Mouse (Mus musculus) heart, embryonic 16.5 days (tissue): ENCODE data around the gene 1700003E16Rik. TPM values are rescaled to one million over a fixed set of nuclear protein-coding genes. Genes with fewer than 3 reads are reported as not detected.
A peak's percentile ranks its signal among the peaks of the same experiment; 100 is the strongest.

ENCODE experiments used
- ATAC-seq: fragments of 200-750 bp; cut with Nextera tagmentation; replicated peaks from 2 replicates; pipeline ENCODE4 v1.8.0; 2017; ENCODE audit warnings: moderate number of reproducible peaks; ENCODE audit not compliant: insufficient read depth, low FRiP score; ENCODE audit errors: extremely low read depth
- H3K27ac ChIP-seq: fragments of 300-500 bp; sonication (generic); 2 replicates; pipeline ENCODE4 v1.5.1; 2014; ENCODE audit warnings: mild to moderate bottlenecking, low read length, control low read depth, moderate library complexity
- H3K27me3 ChIP-seq: fragments of 300-500 bp; sonication (generic); 2 replicates; pipeline ENCODE4 v1.6.1; 2014; ENCODE audit warnings: low read length, mixed read lengths; ENCODE audit not compliant: control insufficient read depth, insufficient read depth
- H3K36me3 ChIP-seq: fragments of 300-500 bp; sonication (generic); 2 replicates; pipeline ENCODE4 v1.6.1; 2014; ENCODE audit not compliant: control insufficient read depth, insufficient read depth
- H3K4me1 ChIP-seq: fragments of 300-500 bp; sonication (generic); 2 replicates; pipeline ENCODE4 v1.6.1; 2014; ENCODE audit warnings: low read length, mixed read lengths; ENCODE audit not compliant: control insufficient read depth, insufficient read depth
- H3K4me2 ChIP-seq: fragments of 300-500 bp; sonication (generic); 2 replicates; pipeline ENCODE4 v1.6.1; 2014; ENCODE audit warnings: low read depth, mild to moderate bottlenecking, control low read depth, low read length
- H3K4me3 ChIP-seq: fragments of 300-500 bp; sonication (generic); 2 replicates; pipeline ENCODE4 v1.5.1; 2014; ENCODE audit warnings: mild to moderate bottlenecking, control low read depth, low read length
- H3K9ac ChIP-seq: fragments of 300-500 bp; sonication (generic); 2 replicates; pipeline ENCODE4 v1.6.1; 2014; ENCODE audit warnings: low read length, control low read depth
- H3K9me3 ChIP-seq: fragments of 300-500 bp; sonication (generic); replicated peaks from 2 replicates; pipeline ENCODE4 v1.6.1; 2016; ENCODE audit warnings: low read length; ENCODE audit not compliant: control insufficient read depth
- whole genome bisulfite sequencing: fragments of 180-500 bp; shearing (Covaris S2); extraction: QIAGEN DNeasy Blood & Tissue Kit; methylation state at CpG from one replicate; pipeline ENCODE4 v1.1.7; 2014; 5-methylcytosine and 5-hydroxymethylcytosine counted together
- polyA plus RNA-seq: library from polyadenylated mRNA; unstranded; fragments of >200 nt; fragmentation: Nextera tagmentation; extraction: Ambion mirVana; gene quantifications from 2 replicates; pipeline ENCODE4 v1.2.1, GENCODE M21; 2015

The 1700003E16Rik gene
- polyA plus RNA-seq, 1 experiment from 2014 or later, result 1.5 TPM

DNA sequence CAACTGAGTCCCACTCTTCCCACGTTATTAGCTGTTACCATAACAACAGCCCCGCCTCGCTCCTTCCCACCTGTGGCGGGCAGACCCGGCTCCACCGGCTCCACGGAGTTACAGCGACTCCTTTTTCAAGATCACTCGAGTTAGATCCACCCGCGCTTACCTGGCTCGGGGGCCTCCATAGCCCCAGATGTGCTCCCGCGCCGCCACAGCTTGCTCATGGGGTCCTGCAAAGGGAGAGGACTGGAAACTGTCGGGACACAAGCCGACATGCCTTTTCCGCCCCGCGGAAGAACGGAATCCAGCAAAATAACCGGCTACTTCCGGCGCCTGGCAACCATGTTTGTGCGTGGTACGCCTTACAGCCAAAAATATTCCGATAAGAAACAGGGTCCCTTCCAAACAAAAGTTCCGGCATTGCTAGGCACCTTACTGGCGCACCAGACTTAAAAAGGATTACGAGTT lies 31.3 kb upstream of the 1700003E16Rik start:
- Histone ChIP-seq H3K9ac (peak overlapping the region; percentile 86), H3K9me3 (no peaks in the 10 kb centered on the region), H3K4me3 (peak overlapping the region; percentile 92), H3K27me3 (no peaks in the 10 kb centered on the region), H3K4me1 (peaks cover 28% of the 10 kb centered on the region), H3K27ac (peak overlapping the region; percentile 70), H3K4me2 (peak overlapping the region; percentile 97), H3K36me3 (no peaks in the 10 kb centered on the region)
- WGBS, result under 1% methylated on average over 30 of the region's 30 CpGs
- peak; percentile 25; the same call in 1 of the 2 replicates for ATAC-seq

DNA sequence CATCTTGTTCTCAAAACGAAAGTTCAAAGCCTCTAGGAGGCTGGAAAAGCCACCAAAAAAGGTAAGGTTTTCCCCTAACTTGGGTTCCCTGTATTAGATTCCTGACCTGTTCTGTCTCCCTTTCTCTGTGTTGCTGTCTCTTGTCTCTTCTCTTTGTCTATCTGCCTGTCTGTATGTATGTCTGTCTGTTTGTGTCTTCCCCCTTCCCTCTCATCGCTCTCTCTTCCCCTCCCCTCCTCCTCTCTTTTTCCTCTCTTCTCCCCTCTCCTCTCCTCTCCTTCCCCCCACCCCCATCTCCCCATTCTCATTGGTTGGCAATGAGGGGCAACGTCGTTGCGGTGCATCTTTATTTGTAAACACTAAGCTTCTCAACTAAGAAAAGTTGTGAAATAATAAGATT lies 30.9 kb upstream of the 1700003E16Rik start, which contains the start of gene Ino80b:
Ino80b (minus strand) TSS at position 101 of the 400 bp plus-strand sequence.
- Histone ChIP-seq H3K4me1 (peaks cover 24% of the 10 kb centered on the region), H3K27ac (peak within 1 kb of the TSS; percentile 70), H3K36me3 (no peaks in the 10 kb centered on the region), H3K9ac (peak within 1 kb of the TSS; percentile 86), H3K27me3 (no peaks in the 10 kb centered on the region), H3K4me3 (peak within 1 kb of the TSS; percentile 92), H3K9me3 (no peaks in the 10 kb centered on the region), H3K4me2 (peak within 1 kb of the TSS; percentile 97)
- ATAC-seq, result no peak
- 25% methylated on average over 5 of the region's 5 CpGs for WGBS

DNA sequence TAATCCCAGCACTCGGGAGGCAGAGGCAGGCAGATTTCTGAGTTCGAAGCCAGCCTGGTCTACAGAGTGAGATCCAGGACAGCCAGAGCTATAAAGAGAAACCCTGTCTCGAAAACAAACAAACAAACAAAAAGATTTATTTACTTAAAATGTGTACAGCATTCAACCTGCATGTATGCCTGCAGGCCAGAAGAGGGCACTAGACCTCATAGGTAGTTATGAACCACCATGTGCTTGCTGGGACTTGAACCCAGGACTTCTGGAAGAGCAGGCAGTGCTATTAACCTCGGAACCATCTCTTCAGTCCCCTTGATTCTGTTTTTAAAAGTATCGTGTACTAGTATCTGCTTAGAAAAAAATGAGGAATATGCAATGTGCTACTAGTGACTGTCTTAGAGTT lies 28.8 kb upstream of the 1700003E16Rik start:
- H3K4me3 ChIP-seq, result no peak overlapping the region
- no peaks in the 10 kb centered on the region for H3K27me3 ChIP-seq
- peaks cover 14% of the 10 kb centered on the region for H3K4me1 ChIP-seq
- no peak overlapping the region for H3K27ac ChIP-seq
- 96% methylated on average over 5 of the region's 5 CpGs for WGBS
- no peak overlapping the region for H3K9ac ChIP-seq
- no peak overlapping the region for H3K4me2 ChIP-seq
- ATAC-seq, result no peak
- H3K9me3 ChIP-seq, result no peaks in the 10 kb centered on the region
- H3K36me3 ChIP-seq, result no peaks in the 10 kb centered on the region

DNA sequence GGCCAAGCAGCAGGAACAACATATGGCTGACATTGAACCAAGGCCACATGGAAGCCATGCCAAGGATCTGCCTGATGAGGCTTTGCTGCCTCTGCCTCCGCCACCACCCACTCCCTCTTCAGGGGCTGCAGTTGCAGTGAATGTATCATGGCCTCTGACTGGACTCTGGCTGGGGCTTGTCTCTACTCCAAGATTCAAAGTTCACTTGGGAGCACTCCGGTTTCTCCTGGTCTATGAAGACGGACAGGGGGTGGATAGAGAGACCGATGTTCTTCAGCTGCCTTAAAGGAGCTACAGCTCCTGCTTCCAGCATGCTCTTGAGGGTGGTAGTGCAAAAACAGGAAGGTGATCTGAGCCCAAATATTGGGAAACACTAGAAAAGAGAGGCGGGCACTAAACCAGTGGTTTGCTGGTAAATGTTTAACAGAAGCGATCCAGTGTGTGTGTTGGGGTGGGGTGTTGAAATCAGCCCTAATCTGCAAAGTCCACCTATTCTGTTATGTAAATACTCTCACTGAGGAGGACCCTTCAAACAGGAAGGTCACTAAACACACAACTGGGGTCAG lies 24.7 kb upstream of the 1700003E16Rik start:
- H3K27ac ChIP-seq, result no peak overlapping the region
- WGBS, result 62% methylated on average over 6 of the region's 6 CpGs
- ATAC-seq, result no peak
- no peak overlapping the region for H3K4me2 ChIP-seq
- H3K4me1 ChIP-seq, result peaks cover 6% of the 10 kb centered on the region; the same call in 1 of the 2 replicates
- H3K27me3 ChIP-seq, result no peaks in the 10 kb centered on the region
- no peaks in the 10 kb centered on the region for H3K36me3 ChIP-seq
- no peaks in the 10 kb centered on the region for H3K9me3 ChIP-seq
- no peak overlapping the region for H3K4me3 ChIP-seq
- H3K9ac ChIP-seq, result no peak overlapping the region

DNA sequence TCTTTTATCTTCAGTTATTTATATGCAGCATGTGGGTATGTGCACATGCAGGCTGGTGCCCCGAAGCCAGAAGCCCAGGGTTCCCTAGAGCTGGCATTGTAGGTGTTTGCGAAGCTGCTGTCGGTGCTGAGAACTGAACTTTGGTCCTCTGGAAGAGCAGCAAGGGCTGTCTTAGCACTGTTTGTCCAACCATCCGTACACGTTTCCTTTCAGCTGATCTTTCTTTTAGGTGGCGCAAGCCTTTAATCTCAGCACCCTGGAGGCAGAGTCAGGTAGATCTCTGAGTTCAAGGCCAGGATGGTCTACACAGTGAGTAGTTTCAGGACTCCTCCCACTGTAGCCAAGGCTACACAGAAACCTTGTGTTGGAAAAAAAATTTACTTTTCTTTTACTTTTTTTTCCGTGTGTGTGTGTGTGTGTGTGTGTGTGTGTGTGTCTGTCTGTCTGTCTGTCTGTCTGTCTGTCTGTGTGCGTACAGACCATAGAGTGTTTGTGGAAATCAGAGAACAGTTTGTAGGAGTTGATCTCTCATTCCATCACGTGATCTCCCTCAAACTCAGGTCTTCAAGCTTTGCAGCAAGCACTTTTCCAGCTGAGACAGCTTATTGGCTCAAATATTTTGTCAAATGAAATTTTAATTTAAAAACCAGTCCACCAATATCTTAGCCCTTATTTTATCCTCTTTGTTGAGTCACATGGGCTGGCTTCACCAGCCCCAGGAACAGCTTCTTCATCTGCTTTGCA lies 23.9 kb upstream of the 1700003E16Rik start:
- Histone ChIP-seq H3K4me2 (no peak overlapping the region), H3K27me3 (no peaks in the 10 kb centered on the region), H3K9ac (no peak overlapping the region), H3K27ac (no peak overlapping the region), H3K9me3 (no peaks in the 10 kb centered on the region), H3K4me3 (no peak overlapping the region), H3K36me3 (no peaks in the 10 kb centered on the region), H3K4me1 (peaks cover 6% of the 10 kb centered on the region; the same call in 1 of the 2 replicates)
- no peak for ATAC-seq
- 82% methylated on average over 9 of the region's 9 CpGs for WGBS

DNA sequence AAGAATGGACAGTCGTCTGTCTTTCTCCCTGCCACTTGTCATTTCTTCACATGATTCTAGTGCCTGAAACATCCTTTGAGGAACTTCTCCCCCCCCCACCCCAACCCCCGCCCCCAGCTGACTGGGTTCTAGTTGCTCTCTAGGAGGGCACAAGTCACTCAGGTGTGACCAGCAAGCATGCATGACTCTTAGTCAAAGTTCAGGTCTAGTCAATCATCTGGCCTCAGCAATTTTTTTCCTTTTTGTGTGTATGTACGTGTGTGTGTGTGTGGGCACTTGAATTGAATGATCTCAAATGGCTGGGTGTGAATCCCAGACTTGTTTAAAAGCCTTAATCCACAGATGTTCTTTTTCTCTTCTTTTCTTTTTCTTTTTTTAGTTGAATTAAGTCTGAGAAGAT lies 22.0 kb upstream of the 1700003E16Rik start:
- Histone ChIP-seq H3K27ac (no peak overlapping the region), H3K27me3 (no peaks in the 10 kb centered on the region), H3K4me2 (no peak overlapping the region), H3K9ac (no peak overlapping the region), H3K4me3 (no peak overlapping the region), H3K9me3 (no peaks in the 10 kb centered on the region), H3K36me3 (no peaks in the 10 kb centered on the region), H3K4me1 (peaks cover 20% of the 10 kb centered on the region)
- ATAC-seq, result no peak
- WGBS, result 67% methylated on average over 3 of the region's 3 CpGs

DNA sequence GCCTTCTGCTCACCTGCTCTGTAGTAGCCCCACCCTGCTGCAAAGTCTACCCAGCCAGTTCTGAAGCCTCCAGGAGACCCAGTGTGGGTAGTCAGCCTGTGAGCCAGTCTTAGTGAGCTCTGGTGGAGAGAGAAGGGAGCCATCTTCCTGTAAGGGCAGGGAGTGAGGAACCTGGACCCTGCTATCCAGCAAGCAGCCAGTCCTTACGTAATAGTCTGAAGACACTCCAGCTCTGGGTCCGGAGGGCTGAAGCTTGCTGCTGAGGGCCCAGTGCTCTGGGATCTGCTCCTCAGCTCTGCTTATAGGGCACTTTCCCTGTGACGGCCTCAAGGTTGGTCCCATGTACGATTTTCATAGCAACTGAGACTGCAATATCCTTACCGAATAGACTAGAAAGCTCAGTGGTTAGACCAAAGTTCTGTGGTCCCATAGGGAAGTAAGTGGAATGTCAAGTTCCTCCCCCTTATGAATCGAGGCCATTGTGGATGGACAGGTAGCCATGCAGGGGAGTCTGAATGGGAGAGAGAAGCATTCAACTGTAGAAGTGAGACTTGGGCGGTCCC lies 21.2 kb upstream of the 1700003E16Rik start, which contains the start of gene Rtkn:
Rtkn (plus strand) TSS at position 513 of the 563 bp plus-strand sequence.
- Histone ChIP-seq H3K9ac (peak within 1 kb of the TSS; percentile 94), H3K4me2 (peak within 1 kb of the TSS; percentile 81), H3K27me3 (no peaks in the 10 kb centered on the region), H3K9me3 (no peaks in the 10 kb centered on the region), H3K36me3 (no peaks in the 10 kb centered on the region), H3K4me3 (peak within 1 kb of the TSS; percentile 68), H3K4me1 (peaks cover 20% of the 10 kb centered on the region), H3K27ac (peak within 1 kb of the TSS; percentile 99)
- 64% methylated on average over 7 of the region's 7 CpGs for WGBS
- ATAC-seq, result no peak

DNA sequence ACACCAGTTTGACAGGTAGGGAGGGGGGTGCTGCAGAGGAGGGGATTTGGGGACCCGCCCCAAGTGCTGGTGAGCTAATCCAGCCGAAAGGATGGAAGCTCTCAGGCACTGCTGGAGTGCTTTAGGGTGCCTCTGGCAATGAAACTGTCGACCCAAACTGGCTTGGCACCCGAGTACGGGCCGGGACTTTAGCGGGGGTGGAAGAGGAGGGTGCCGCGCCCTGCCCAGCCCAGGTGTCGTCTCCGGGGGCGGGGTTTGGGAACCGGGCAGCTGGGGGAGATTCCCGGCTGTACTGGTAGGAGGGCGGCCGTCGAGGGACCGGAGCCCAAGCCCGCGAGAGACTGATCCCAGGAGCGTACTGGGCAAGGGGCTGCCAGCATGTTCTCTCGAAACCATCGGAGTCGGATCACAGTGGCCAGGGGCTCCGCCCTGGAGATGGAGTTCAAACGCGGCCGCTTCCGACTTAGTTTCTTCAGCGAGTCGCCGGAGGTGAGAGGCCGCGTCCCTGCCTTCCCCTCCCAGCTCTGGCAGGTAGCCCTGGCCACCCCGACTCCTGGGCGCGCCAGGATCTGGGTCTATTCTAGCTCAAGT lies 20.5 kb upstream of the 1700003E16Rik start:
- H3K36me3 ChIP-seq, result no peaks in the 10 kb centered on the region
- peak overlapping the region; percentile 68 for H3K4me3 ChIP-seq
- peak overlapping the region; percentile 99 for H3K27ac ChIP-seq
- 4% methylated on average over 36 of the region's 37 CpGs for WGBS
- H3K9me3 ChIP-seq, result no peaks in the 10 kb centered on the region
- peaks cover 20% of the 10 kb centered on the region for H3K4me1 ChIP-seq
- H3K4me2 ChIP-seq, result peak overlapping the region; percentile 81
- ATAC-seq, result no peak
- H3K9ac ChIP-seq, result peak overlapping the region; percentile 94
- H3K27me3 ChIP-seq, result no peaks in the 10 kb centered on the region
